Mouse (Mus musculus): ENCODE measurements around the gene Tmem120b.

The Tmem120b gene

GRCm38 (mm10) chr5:123125638-123126406 lies 57.6 kb downstream of the Tmem120b start:
- intact Hi-C loops (cut with DNase I) = no loop called here

DNA sequence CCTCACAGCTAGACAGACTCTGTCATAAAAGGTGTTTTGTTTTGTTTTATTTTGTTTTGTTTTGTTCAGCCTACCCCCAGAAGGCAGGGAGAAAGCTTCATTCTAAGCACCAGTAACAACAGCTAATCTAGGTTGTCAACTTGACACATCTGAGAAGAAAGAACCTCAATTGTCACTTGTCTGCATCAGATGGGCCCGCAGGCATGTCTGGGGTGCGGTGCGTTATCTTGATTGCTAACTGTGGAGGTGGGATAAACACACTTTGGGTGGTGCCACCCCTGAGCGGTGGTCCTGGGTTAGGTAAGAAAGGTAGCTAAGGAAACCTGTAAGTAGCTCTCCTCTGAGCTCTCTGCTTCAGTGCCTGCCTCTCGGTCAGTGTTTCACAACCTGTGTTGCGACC lies 58.8 kb downstream of the Tmem120b start:
- intact Hi-C loops (cut with DNase I) = no loop called here

DNA sequence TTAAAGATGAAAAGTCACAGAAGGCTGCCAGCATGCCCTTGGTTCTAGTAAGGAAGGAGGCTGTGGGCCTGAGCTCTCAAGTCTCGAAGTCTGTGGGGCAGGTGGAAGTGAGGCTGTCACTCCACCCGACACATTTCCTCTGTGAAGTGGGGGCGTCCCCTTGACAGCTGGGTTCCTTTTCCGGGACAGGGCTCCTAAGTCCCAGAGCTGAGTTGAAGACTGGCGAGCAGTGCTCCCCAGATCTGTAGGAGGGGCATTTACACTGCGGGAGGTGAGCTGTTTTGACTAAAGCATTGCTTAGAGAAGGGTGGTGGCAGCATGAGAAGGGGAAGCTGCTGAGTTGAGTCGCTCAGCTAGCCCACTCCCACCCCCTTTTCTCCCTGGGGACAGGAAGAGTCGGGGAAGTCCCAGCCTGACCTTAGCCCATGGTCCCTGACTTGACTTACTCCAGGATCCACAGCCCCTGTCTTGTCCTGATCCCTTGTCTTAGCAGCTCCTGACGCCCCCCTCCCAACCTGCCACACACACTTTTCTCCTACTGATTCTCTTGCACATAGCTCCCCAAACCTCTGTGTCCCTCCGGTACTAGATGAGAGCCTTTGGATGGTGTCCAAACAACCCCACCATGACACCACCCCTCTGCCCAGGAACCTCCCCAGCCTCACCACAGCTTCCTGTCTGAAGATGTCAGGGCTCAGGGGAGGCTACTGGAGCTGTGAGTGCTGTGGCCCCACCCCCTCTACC lies 60.4 kb downstream of the Tmem120b start:
- intact Hi-C loops (cut with DNase I) = no loop called here

DNA sequence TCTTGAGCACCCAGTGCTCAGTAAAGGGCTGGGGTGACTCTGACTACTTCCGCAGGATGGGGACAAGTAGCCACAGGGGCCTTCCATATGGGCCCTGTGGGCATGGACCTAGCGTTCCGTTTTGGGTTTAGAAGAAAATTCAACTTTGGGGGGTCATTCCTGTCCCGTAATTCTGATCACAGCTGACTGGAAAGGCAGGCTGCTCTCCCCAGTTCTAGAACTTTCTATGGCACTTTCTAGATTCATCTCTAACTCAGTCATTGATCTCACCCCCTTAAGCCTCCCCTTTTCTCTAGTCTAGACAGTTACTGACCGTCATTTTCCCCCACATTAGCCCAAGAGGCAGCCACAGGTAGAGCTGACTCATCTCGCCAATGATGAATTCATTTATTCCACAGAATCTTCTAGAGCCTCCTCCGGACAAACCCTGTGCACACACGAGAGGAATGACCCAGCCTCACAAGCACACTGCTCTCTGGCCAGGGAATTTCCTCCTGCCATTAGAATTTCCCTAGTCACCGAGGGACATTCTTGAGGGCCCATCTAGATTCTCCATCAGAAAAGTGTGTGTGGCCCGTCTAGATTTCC lies 61.0 kb downstream of the Tmem120b start:
- intact Hi-C loops (cut with DNase I) = no loop called here

DNA sequence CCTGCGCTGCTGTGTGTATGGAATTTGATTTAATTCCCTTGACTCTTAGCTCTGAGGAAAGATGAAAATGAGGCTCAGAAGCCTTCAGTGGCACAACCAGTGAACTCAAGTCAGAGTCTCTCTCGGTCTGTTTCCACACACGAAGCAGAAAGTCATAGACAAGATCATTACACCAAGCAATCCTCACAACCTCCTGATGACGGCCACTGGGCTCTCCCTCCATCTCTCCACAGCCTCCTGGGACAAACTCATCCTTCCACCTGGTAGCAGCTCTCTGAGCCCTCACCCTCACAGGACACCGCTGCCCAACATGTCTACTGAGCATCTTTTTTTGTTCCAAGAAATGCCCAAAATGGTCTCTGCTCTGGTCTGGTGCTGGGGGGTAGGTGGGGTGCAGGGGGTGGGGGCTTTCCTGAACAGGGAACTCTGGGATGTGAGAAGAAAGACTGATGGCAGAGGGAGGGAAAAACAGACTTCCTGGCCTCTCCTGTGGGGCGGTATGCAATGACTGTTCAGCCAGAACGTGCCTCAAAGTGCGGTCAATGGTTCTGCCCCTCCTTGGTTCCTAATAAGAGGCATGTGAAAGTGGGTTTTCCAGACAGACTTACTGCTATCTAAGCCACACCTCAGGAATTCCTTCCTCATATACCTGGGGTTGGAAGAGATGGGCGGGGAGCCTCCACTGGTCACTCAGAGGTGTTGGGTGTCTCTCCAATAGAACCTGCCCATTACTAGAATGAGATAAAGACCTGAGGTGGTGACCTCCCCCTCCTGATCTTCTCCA lies 62.0 kb downstream of the Tmem120b start:
- intact Hi-C loops (cut with DNase I) = no loop called here

DNA sequence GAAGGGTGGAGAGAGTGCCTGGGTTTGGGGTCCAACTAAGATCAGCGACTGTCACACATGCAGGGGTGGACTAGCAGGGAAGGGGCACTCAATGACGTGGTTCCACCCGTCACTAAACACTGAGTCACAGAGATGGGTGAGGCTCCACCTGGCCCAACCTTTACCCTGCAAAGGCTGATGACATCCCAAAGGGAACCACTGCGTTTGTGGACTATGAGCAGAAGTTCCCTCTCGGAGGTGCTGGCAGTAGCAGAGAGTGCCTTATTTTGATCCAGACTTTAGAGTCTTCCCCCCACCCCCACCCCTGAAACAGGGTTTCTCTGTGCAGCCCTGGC lies 62.6 kb downstream of the Tmem120b start:
- intact Hi-C loops (cut with DNase I) = no loop called here

DNA sequence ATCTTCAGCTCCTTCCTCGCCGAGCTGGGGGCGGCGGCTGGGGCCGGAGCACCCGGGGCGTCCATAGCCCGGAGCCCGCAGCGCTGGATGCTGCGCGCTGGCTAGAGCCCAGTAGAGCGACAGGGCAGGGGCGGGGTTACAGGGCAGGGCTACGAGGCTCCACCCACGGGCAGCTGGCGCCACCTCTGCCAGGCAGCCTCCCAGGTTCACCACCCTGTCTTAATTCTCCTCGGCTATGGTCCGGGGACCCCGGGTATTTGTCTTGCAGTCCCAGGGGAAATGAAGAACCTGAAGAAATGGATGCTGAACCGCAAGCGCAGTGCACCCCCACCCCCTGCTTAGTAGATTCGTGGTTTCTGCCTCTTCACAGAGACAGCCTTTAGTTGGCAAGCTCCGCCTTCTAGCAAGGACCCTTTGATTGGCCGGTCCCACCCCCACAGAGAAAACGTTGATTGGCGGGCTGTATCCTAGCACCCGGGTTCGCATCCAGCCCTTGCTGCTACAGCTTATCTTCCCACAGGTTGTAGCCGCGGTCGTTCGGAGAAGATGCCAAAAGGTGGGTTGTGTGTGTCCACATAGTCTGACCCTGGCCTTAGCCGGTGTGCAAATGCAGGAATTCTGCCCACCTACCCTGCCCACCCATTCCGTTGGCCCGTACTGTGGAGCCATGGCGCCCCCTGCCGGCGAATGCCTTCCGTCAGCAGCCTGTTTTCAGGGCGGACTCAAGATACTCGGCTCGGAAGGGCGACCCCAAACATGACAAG lies 64.3 kb downstream of the Tmem120b start, which contains the start of gene Rhof:
Rhof (minus strand) TSS at position 385 of the 764 bp plus-strand sequence.
- intact Hi-C loops (cut with DNase I) = loop anchor here (1.0 to 2.0 kb wide), 2 partner anchors 16 to 39 kb away; no protein-coding TSS in a partner anchor

DNA sequence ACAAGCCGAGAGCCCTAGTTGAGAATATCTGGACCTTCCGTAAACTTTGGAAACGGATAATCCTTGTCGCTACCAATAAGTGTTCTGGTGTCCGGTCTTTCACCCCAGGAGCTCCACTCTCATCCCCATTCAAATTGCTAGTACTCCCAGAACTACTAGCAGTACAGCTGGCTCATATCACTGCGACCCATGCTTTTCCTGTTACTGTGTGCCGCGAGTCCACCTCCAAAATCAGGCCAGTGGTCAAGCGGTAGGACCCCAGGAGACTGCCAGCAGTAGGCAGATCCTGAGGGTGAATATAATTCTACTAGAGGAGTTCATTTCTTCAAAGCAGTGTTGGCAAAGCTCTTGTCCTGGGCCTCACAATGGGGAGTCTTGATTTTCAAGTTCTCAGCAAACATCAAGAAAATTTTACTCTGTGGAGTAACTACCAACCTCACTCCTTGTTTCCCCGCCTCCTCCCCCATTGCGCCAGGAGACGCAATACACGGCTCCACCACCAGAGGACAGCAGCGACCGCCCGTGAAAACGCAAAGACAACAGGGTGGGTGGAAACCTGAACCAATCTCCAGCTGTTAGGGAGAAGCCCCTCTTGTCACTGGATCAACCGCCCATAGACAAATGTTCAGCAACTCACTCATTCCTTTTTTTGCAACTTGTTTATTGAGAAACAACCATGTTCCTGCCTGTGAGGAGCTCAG lies 65.0 kb downstream of the Tmem120b start:
- intact Hi-C loops (cut with DNase I) = loop anchor here (2.0 kb wide), 1 partner anchor 16 kb away; no protein-coding TSS in a partner anchor

DNA sequence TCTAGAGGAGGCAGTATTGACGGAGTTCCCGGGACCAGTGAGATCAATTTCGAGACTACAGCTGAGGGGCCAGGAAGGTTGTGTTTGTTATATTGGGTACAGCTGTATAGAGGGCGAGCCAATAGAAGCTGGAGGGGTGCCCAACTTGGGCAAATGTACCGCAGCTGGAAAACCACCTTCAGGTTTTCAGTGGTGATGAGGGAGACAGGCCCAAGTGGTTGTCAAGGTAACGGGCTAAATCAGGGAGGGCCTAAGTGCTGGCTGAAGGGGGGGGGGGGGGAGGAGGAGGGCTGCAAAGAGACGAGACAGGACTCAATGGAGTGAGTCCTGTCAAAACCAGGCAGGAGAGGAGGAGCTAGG lies 65.5 kb downstream of the Tmem120b start:
- intact Hi-C loops (cut with DNase I) = loop anchor here (2.0 kb wide), 1 partner anchor 15 kb away; no protein-coding TSS in a partner anchor

GRCm38 (mm10) chr5:123134186-123134874 lies 66.1 kb downstream of the Tmem120b start:
- intact Hi-C loops (cut with DNase I) = no loop called here

GRCm38 (mm10) chr5:123134875-123135382 lies 66.7 kb downstream of the Tmem120b start:
- intact Hi-C loops (cut with DNase I) = no loop called here

DNA sequence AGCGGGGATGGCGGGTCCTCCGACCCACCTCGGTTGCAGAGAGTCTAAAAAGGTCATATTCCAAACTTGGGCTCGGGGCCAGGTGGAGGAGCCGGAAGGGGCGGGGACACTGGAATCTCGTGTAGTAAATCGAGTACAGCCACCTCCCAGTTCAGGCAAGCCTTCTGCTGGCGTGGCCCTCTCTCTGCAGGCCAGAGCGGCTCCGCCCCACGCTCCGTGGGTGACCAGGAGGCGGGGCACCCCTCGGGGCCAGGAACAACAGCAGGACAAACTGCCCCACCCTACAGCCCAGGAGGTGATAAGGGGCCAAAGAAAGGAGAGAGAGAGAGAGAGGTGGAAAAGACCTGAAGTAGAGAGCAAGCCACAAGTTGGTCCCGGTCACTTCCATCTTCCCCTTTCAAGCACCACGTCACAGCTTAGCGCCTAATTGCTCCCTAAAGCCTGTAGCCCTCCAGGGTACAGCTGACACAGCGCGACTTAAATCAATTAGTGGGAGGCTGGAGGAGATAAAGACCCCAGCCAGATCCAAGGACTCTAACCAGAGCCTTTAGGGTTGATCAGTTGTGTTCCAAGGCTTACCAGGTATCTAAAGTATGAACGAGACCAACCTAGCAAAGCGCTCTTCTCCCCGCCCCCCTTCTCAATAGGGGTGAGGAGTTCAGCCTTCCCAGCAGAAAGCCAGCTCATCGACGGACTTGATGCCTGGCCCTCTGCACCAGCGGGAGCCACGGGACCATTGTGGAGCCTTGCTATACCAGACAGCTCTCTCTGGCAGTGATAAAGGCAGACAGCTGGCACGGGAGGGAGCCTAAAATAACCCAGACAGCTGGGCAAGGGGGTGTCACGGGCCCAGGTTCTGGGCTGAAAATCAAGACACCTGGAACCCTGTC lies 67.5 kb downstream of the Tmem120b start:
- intact Hi-C loops (cut with DNase I) = no loop called here

DNA sequence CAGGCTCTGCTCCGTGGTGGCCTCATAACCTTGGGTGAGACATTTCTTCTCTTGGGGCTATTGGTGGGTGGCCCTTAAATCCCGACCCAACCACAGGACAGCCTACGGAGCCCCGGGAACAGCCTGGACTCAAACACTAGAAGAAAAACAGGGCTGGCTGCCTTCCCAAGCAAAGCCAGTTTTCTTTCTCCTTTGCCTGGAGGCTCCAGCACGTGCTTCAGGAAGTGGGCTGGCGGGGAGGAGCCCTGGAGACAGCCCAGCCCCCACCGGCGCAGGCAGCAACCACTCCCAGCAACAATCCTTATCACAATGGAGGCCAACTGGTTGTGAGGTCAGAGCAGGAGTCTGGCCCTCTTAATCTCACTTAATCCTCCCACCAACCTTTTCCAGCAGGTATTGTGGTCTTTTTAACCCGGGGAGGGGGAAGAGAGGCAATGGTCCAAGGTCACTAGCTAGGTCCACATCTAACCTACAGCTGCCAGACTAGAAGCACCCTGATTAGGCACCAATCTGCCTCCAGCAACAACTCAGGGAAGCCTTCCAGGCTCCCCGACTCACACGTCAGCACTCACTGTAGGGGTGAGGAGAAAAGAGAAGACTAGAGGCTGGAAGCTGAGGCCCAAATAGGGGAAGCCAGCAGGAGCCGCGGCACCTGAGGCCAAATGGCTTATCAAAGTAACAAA lies 68.3 kb downstream of the Tmem120b start:
- intact Hi-C loops (cut with DNase I) = no loop called here

- intact Hi-C loops (cut with DNase I) = no loop called here
Measured at GRCm38 (mm10) chr5:123137044-123137909, 69.1 kb downstream of the Tmem120b start.

DNA sequence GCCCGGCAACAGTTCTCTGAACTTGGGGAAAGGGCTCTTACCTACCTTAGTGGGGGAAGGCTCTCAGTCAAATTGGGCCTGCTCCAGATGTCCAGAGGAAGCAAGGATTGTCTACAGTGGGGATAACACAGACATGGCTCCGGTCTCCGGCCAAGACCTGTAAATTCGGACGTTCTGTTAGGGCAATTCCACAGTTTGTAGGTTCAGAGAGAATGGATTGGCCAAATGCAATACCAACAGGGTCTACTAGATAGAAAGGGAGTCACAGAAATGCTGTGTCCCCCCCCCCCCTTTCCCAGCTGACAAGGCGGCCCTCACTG lies 69.7 kb downstream of the Tmem120b start:
- intact Hi-C loops (cut with DNase I) = no loop called here

- intact Hi-C loops (cut with DNase I) = no loop called here
Measured at GRCm38 (mm10) chr5:123138230-123138911, 70.2 kb downstream of the Tmem120b start.

Data from adrenal gland (tissue).